Mouse (Mus musculus) small intestine, adult 2 months (tissue): ENCODE data around the gene Rnf123. TPM values are rescaled to one million over a fixed set of nuclear protein-coding genes. Genes with fewer than 3 reads are reported as not detected.

Experiments
- H3K27ac ChIP-seq: fragments of 200-500 bp; 2 replicates; pipeline ENCODE4 v1.5.1; 2012; ENCODE audit warnings: low read depth, low read length, control low read depth, inconsistent platforms; ENCODE audit not compliant: insufficient read depth
- H3K27me3 ChIP-seq: fragments of 200-500 bp; 2 replicates; pipeline ENCODE4 v1.6.1; 2012; ENCODE audit warnings: mild to moderate bottlenecking, moderate library complexity, low read length, inconsistent platforms; ENCODE audit not compliant: control insufficient read depth, insufficient read depth
- H3K36me3 ChIP-seq: fragments of 200-500 bp; 2 replicates; pipeline ENCODE4 v1.6.1; 2012; ENCODE audit warnings: mild to moderate bottlenecking, low read length, control low read depth, inconsistent platforms; ENCODE audit not compliant: control insufficient read depth, insufficient read depth
- H3K4me1 ChIP-seq: fragments of 200-500 bp; 2 replicates; pipeline ENCODE4 v1.6.1; 2012; ENCODE audit warnings: low read length, inconsistent platforms, mixed read lengths; ENCODE audit not compliant: control insufficient read depth, insufficient read depth, insufficient read length
- H3K4me3 ChIP-seq: fragments of 200-500 bp; 2 replicates; pipeline ENCODE4 v1.5.1; 2012; ENCODE audit warnings: low read depth, mild to moderate bottlenecking, control low read depth, inconsistent platforms, low read length, moderate library complexity
- CTCF ChIP-seq: fragments of 200-500 bp; IDR thresholded peaks from 2 replicates; pipeline ENCODE4 v1.5.1; 2012; ENCODE audit warnings: low read depth, mild to moderate bottlenecking, control low read depth, inconsistent platforms, low read length, moderate library complexity, mixed read lengths; ENCODE audit not compliant: insufficient replicate concordance, insufficient read length; ENCODE audit errors: extremely low read depth
- POLR2A ChIP-seq: fragments of 200-500 bp; IDR thresholded peaks from 2 replicates; pipeline ENCODE4 v1.6.1; 2012; ENCODE audit warnings: low read depth, mild to moderate bottlenecking, control low read depth, inconsistent platforms, low read length, moderate library complexity
- WGBS: fragments of 180-500 bp; shearing (Covaris S2); methylation state at CpG from one replicate; pipeline ENCODE4 v1.1.7; 2018; 5-methylcytosine and 5-hydroxymethylcytosine counted together
- polyA plus RNA-seq: library from polyadenylated mRNA; depleted of rRNA; stranded (reverse); fragments of >200 nt; gene quantifications from 2 replicates; pipeline ENCODE4 v1.2.3, GENCODE M21; 2012

The Rnf123 gene
- polyA plus RNA-seq, 1 experiment = 86.7 TPM

DNA sequence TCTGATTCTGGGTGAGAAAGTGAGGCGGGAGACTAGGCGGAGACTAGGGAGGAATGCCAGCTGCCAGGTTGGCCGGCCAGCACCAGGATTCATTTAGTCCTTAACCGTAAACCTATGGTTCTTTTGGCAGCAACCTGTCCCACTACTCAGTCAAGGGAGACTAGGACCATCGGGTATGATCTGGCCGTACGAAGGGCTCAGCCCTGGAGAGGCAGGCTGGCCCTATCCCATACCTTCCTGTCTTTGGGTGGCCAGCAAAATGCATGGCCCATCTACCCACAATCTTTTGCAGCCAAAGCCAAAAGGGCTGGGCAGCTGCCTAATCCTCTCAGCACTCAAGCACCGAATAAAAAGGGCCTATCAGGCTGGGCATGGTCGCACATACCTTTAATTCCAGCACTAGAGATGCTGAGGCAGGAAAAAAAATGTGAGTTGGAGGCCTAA lies 10.6 kb downstream of the Rnf123 start:
- TF ChIP-seq CTCF = no peak
- TF ChIP-seq POLR2A = no peak
- no peaks in the 10 kb centered on the region for H3K4me1 ChIP-seq
- peaks cover 26% of the 10 kb centered on the region for H3K36me3 ChIP-seq
- 44% methylated on average over 9 of the region's 9 CpGs for WGBS
- no peak overlapping the region for H3K4me3 ChIP-seq
- no peak overlapping the region for H3K27ac ChIP-seq
- no peaks in the 10 kb centered on the region for H3K27me3 ChIP-seq

DNA sequence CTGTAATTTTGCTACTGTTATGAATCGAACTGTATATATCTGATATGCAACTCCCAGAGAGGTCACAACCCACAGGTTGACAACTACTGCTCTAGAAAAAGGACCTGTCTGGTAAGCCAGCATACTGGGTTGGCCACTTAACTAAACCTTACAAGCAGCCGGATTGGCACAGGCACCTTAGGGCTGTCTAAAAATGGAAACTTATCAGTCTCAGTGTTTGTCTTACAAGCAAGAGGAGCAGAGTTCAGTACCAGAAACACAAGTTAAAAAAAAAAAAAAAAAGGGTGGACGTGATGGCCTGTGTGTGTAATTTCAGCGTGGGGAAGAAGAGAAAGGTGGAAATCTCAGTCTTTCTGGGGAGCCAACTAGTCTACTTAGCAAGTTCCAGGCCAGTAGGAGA lies 11.3 kb downstream of the Rnf123 start:
- Histone ChIP-seq H3K36me3 (peaks cover 26% of the 10 kb centered on the region), H3K27ac (no peak overlapping the region)
- TF ChIP-seq CTCF (no peak), POLR2A (no peak)

DNA sequence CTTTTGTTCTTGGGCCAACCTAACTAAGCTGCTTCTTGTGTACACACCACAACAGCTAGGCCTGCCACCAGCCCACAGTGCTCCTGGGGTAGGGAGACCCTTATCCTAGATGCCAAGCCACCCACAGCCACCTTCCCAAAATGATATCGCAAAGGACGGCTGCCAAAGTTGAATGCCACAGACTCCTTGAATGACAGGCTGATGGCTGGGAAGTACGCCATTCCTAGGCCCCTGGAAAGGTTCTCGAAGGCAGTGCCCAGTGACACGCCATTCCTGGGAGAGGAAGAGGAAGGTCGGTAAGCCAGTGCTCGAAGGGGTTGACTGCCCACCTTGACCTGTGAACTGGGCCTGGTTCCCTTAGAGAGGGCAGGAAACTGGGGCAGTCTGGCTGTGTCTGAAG lies 13.6 kb downstream of the Rnf123 start:
- 94% methylated on average over 7 of the region's 7 CpGs for WGBS
- no peaks in the 10 kb centered on the region for H3K27me3 ChIP-seq
- no peak overlapping the region for H3K27ac ChIP-seq
- H3K4me1 ChIP-seq = no peaks in the 10 kb centered on the region
- no peak overlapping the region for H3K4me3 ChIP-seq
- TF ChIP-seq POLR2A (no peak), CTCF (no peak)
- peaks cover 26% of the 10 kb centered on the region for H3K36me3 ChIP-seq

More for the DNA sequence above, 11.3 kb downstream of the Rnf123 start:
- Histone ChIP-seq H3K4me3 (no peak overlapping the region), H3K27me3 (no peaks in the 10 kb centered on the region), H3K4me1 (no peaks in the 10 kb centered on the region)
- WGBS = 36% methylated on average over 4 of the region's 4 CpGs

DNA sequence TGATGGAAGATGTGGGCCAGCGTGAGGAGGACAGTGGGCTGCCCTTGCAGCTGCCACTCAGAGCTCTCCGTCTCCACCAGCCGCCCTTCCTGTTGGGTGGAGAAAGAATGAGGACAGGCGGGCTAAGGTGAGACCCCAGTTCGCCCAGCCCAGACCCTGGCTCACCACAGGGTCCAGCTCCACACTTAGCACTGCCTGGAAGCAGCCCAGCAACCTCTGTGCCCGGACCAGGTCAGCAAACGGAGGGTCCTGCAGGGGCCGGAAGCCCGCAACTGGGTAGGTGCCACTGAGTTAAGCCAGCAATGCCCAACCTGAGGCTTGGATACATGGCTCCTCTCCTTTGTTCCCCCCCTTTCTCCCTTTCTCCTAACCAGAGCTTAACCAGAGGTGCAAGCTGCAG lies 14.1 kb downstream of the Rnf123 start:
- TF ChIP-seq POLR2A = no peak
- no peak for TF ChIP-seq CTCF
- no peaks in the 10 kb centered on the region for H3K27me3 ChIP-seq
- H3K4me1 ChIP-seq = no peaks in the 10 kb centered on the region
- H3K36me3 ChIP-seq = peaks cover 31% of the 10 kb centered on the region
- H3K4me3 ChIP-seq = no peak overlapping the region
- 93% methylated on average over 9 of the region's 9 CpGs for WGBS
- no peak overlapping the region for H3K27ac ChIP-seq

DNA sequence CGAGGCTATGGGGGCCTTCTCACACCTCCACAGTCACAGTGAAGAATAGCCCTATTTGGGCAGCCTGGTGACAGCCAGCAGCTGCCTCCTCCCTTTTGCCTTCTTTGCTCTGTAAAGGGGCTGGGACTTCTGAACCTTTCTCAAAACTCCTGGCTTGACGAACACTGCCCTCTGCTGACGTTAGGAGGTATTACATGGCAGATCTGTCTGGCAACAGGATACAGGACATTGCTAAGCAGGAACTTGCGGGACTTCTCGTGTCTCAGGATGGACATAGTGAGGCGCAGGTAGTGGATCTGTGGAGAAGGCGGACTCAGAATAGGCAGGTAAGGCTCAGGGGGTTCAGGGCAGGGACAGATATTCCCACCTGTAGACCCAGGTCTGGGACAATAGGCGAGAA lies 15.2 kb downstream of the Rnf123 start:
- peaks cover 42% of the 10 kb centered on the region for H3K36me3 ChIP-seq
- no peaks in the 10 kb centered on the region for H3K4me1 ChIP-seq
- no peak overlapping the region for H3K4me3 ChIP-seq
- WGBS = 25% methylated on average over 8 of the region's 8 CpGs
- H3K27me3 ChIP-seq = no peaks in the 10 kb centered on the region
- no peak overlapping the region for H3K27ac ChIP-seq
- peak; percentile 78; the same call in 1 of the 2 replicates for TF ChIP-seq CTCF
- TF ChIP-seq POLR2A = no peak

DNA sequence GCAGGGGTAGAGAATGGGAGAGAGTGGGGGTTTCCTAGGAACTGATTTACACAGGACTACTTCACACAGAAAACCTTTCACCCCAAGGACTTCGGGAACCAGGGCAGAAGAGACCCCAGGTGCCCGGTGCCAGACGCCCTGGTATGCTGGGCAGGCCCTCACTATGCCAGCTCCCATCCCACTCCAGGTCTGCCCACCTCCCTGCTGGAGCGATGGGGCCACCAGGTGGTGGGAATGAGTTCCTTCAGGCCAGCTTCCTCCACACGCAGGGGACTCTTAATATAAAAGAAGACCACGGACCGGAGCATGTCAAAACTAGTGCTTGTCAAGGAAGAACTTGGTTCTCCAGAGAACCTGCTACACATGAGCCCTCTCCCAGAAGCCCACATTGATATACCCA lies 15.9 kb downstream of the Rnf123 start:
- Histone ChIP-seq H3K27me3 (no peaks in the 10 kb centered on the region), H3K36me3 (peaks cover 47% of the 10 kb centered on the region), H3K4me3 (no peak overlapping the region), H3K27ac (no peak overlapping the region), H3K4me1 (no peaks in the 10 kb centered on the region)
- TF ChIP-seq POLR2A (no peak), CTCF (no peak)
- 87% methylated on average over 7 of the region's 7 CpGs for WGBS

DNA sequence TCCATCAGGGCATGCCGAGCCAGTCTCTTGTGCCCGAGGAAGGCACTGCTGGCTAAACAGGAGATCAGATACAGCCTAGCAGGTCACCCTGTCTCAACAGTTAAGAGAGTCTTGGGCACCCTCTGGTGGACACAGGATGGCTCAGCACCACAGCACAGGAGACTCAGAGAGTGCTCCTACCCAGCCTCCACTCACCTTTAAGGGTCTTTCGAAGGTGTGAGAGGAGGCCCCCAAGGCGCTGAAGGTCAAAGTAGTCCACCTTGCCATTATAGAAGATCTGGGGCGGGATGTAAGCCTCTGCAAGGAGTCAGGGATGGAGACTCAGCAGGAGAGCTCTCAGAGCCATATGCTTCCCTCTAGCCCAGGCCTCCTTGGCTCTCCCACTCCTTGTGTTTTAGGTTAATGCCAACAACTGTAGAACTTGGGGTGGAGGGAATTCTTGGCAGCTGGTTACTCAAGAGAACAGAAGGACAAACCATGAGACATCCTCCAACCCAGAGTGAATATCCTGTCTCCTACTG lies 17.6 kb downstream of the Rnf123 start:
- H3K27me3 ChIP-seq = no peaks in the 10 kb centered on the region
- 37% methylated on average over 5 of the region's 5 CpGs for WGBS
- no peaks in the 10 kb centered on the region for H3K4me1 ChIP-seq
- TF ChIP-seq POLR2A = no peak
- peak; percentile 64; the same call in 1 of the 2 replicates for TF ChIP-seq CTCF
- H3K36me3 ChIP-seq = peaks cover 41% of the 10 kb centered on the region
- no peak overlapping the region for H3K4me3 ChIP-seq
- H3K27ac ChIP-seq = no peak overlapping the region
